Mouse (Mus musculus): ENCODE results near the gene Foxp1.

Gene Foxp1

GRCm38 (mm10) chr6:99271741-99272140 is 250.8 kb downstream of the Foxp1 start:
- no peak for ATAC-seq (ENCODE audit: insufficient number of reproducible peaks, low FRiP score, low TSS enrichment)

GRCm38 (mm10) chr6:99269921-99270320 is 252.6 kb downstream of the Foxp1 start:
- ATAC-seq (ENCODE audit: insufficient number of reproducible peaks, low FRiP score, low TSS enrichment): no peak

GRCm38 (mm10) chr6:99268171-99269061 is 254.1 kb downstream of the Foxp1 start:
- ATAC-seq (ENCODE audit: insufficient number of reproducible peaks, low FRiP score, low TSS enrichment): peak; percentile 26; the same call in 1 of the 2 replicates

- no peak for ATAC-seq (ENCODE audit: insufficient number of reproducible peaks, low FRiP score, low TSS enrichment)
Observed at GRCm38 (mm10) chr6:99265945-99266656, 256.4 kb downstream of the Foxp1 start.

GRCm38 (mm10) chr6:99265173-99265572 is 257.3 kb downstream of the Foxp1 start:
- no peak for ATAC-seq (ENCODE audit: insufficient number of reproducible peaks, low FRiP score, low TSS enrichment)

- ATAC-seq (ENCODE audit: insufficient number of reproducible peaks, low FRiP score, low TSS enrichment): no peak
Observed at GRCm38 (mm10) chr6:99264192-99265093, 258.1 kb downstream of the Foxp1 start.

- no peak for ATAC-seq (ENCODE audit: insufficient number of reproducible peaks, low FRiP score, low TSS enrichment)
Observed at GRCm38 (mm10) chr6:99263886-99264185, 258.7 kb downstream of the Foxp1 start.

- no peak for ATAC-seq (ENCODE audit: insufficient number of reproducible peaks, low FRiP score, low TSS enrichment)
Observed at GRCm38 (mm10) chr6:99263061-99263885, 259.2 kb downstream of the Foxp1 start.

GRCm38 (mm10) chr6:99261737-99262130 is 260.8 kb downstream of the Foxp1 start:
- ATAC-seq (ENCODE audit: insufficient number of reproducible peaks, low FRiP score, low TSS enrichment): no peak

- no peak for ATAC-seq (ENCODE audit: insufficient number of reproducible peaks, low FRiP score, low TSS enrichment)
Observed at GRCm38 (mm10) chr6:99260941-99261736, 261.4 kb downstream of the Foxp1 start.

- no peak for ATAC-seq (ENCODE audit: insufficient number of reproducible peaks, low FRiP score, low TSS enrichment)
Observed at GRCm38 (mm10) chr6:99258346-99258745, 264.2 kb downstream of the Foxp1 start.

- ATAC-seq (ENCODE audit: insufficient number of reproducible peaks, low FRiP score, low TSS enrichment): no peak
Observed at GRCm38 (mm10) chr6:99257676-99258075, 264.8 kb downstream of the Foxp1 start.

- ATAC-seq (ENCODE audit: insufficient number of reproducible peaks, low FRiP score, low TSS enrichment): no peak
Observed at GRCm38 (mm10) chr6:99253331-99253730, 269.2 kb downstream of the Foxp1 start.

GRCm38 (mm10) chr6:99252816-99253215 is 269.7 kb downstream of the Foxp1 start:
- no peak for ATAC-seq (ENCODE audit: insufficient number of reproducible peaks, low FRiP score, low TSS enrichment)

GRCm38 (mm10) chr6:99251924-99252323 is 270.6 kb downstream of the Foxp1 start:
- no peak for ATAC-seq (ENCODE audit: insufficient number of reproducible peaks, low FRiP score, low TSS enrichment)

GRCm38 (mm10) chr6:99251222-99251621 is 271.3 kb downstream of the Foxp1 start:
- no peak for ATAC-seq (ENCODE audit: insufficient number of reproducible peaks, low FRiP score, low TSS enrichment)

GRCm38 (mm10) chr6:99249496-99250030 is 273.0 kb downstream of the Foxp1 start:
- no peak for ATAC-seq (ENCODE audit: insufficient number of reproducible peaks, low FRiP score, low TSS enrichment)

- no peak for ATAC-seq (ENCODE audit: insufficient number of reproducible peaks, low FRiP score, low TSS enrichment)
Observed at GRCm38 (mm10) chr6:99248396-99248795, 274.1 kb downstream of the Foxp1 start.

All from cerebellum, adult (tissue).